Mouse (Mus musculus) small intestine, adult 2 months (tissue): ENCODE data around the gene Meiob. TPM values are rescaled to one million over a fixed set of nuclear protein-coding genes. Genes with fewer than 3 reads are reported as not detected.

Experiments
- H3K27ac ChIP-seq: fragments of 200-500 bp; 2 replicates; pipeline ENCODE4 v1.5.1; 2012; ENCODE audit warnings: low read depth, low read length, control low read depth, inconsistent platforms; ENCODE audit not compliant: insufficient read depth
- H3K27me3 ChIP-seq: fragments of 200-500 bp; 2 replicates; pipeline ENCODE4 v1.6.1; 2012; ENCODE audit warnings: mild to moderate bottlenecking, moderate library complexity, low read length, inconsistent platforms; ENCODE audit not compliant: control insufficient read depth, insufficient read depth
- H3K36me3 ChIP-seq: fragments of 200-500 bp; 2 replicates; pipeline ENCODE4 v1.6.1; 2012; ENCODE audit warnings: mild to moderate bottlenecking, low read length, control low read depth, inconsistent platforms; ENCODE audit not compliant: control insufficient read depth, insufficient read depth
- H3K4me1 ChIP-seq: fragments of 200-500 bp; 2 replicates; pipeline ENCODE4 v1.6.1; 2012; ENCODE audit warnings: low read length, inconsistent platforms, mixed read lengths; ENCODE audit not compliant: control insufficient read depth, insufficient read depth, insufficient read length
- H3K4me3 ChIP-seq: fragments of 200-500 bp; 2 replicates; pipeline ENCODE4 v1.5.1; 2012; ENCODE audit warnings: low read depth, mild to moderate bottlenecking, control low read depth, inconsistent platforms, low read length, moderate library complexity
- CTCF ChIP-seq: fragments of 200-500 bp; IDR thresholded peaks from 2 replicates; pipeline ENCODE4 v1.5.1; 2012; ENCODE audit warnings: low read depth, mild to moderate bottlenecking, control low read depth, inconsistent platforms, low read length, moderate library complexity, mixed read lengths; ENCODE audit not compliant: insufficient replicate concordance, insufficient read length; ENCODE audit errors: extremely low read depth
- POLR2A ChIP-seq: fragments of 200-500 bp; IDR thresholded peaks from 2 replicates; pipeline ENCODE4 v1.6.1; 2012; ENCODE audit warnings: low read depth, mild to moderate bottlenecking, control low read depth, inconsistent platforms, low read length, moderate library complexity
- WGBS: fragments of 180-500 bp; shearing (Covaris S2); methylation state at CpG from one replicate; pipeline ENCODE4 v1.1.7; 2018; 5-methylcytosine and 5-hydroxymethylcytosine counted together
- polyA plus RNA-seq: library from polyadenylated mRNA; depleted of rRNA; stranded (reverse); fragments of >200 nt; gene quantifications from 2 replicates; pipeline ENCODE4 v1.2.3, GENCODE M21; 2012

Gene Meiob
- polyA plus RNA-seq, 1 experiment, result not detected

- Histone ChIP-seq H3K4me3 (no peak overlapping the region), H3K27ac (no peak overlapping the region), H3K36me3 (no peaks in the 10 kb centered on the region), H3K4me1 (peaks cover 2% of the 10 kb centered on the region; the same call in 1 of the 2 replicates), H3K27me3 (no peaks in the 10 kb centered on the region)
- TF ChIP-seq CTCF (no peak), POLR2A (no peak)
- 45% methylated on average over 3 of the region's 3 CpGs for WGBS
These were observed 17.5 kb downstream of the Meiob start for GRCm38 (mm10) chr17:24821351-24822280.

DNA sequence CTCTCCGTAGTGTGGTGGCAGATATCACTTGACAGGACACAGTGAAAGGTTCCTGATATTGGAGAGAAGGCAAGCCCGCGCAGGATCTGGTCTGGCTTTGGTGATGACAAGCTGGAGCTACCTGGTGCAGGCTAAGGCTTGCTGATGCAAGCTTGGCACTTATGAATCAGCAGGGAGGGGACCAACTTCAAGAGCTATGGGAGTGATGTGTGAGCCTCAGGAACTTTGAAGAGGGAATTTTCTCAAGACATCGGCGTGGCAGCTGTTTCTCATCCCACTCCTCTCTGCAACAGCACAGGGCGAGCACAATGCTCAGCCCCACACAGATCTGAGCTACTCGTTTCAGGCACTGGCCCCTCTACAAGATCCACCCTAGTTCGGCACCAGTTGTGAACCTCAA is 35.8 kb downstream of the Meiob start, which contains the start of gene Hagh:
TSS of gene Hagh (plus strand) at position 302 of the 400 bp plus-strand sequence.
- no peaks in the 10 kb centered on the region for H3K27me3 ChIP-seq
- H3K4me1 ChIP-seq, result peaks cover 4% of the 10 kb centered on the region; the same call in 1 of the 2 replicates
- H3K36me3 ChIP-seq, result no peaks in the 10 kb centered on the region
- no peak within 1 kb of the TSS for H3K4me3 ChIP-seq
- TF ChIP-seq POLR2A (no peak), CTCF (no peak)
- 75% methylated on average over 8 of the region's 8 CpGs for WGBS
- no peak within 1 kb of the TSS for H3K27ac ChIP-seq

DNA sequence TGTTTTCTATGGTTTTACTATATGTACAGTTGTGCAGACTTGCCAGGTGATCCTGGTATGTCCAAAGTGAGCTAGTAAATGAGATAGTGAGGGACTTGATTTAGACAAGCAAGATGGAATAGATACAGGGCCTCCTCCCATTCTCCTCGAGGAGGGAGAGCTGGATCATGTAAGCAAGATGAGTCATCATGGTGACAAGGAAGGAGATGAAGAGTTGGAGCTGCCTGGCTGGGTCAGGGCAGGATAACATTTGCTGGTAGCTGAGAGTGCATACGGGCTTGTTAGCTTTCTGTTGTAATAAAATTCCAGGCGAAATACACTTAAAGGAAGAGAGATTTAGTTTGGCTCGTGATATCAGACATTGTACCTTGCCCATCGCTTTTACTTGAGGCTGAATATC is 36.3 kb downstream of the Meiob start:
- no peak for TF ChIP-seq POLR2A
- TF ChIP-seq CTCF, result no peak
- peaks cover 6% of the 10 kb centered on the region; the same call in 1 of the 2 replicates for H3K4me1 ChIP-seq
- H3K27me3 ChIP-seq, result no peaks in the 10 kb centered on the region
- no peaks in the 10 kb centered on the region for H3K36me3 ChIP-seq
- 36% methylated on average over 5 of the region's 5 CpGs for WGBS
- no peak overlapping the region for H3K27ac ChIP-seq
- H3K4me3 ChIP-seq, result no peak overlapping the region

GRCm38 (mm10) chr17:24841133-24841532 is 37.0 kb downstream of the Meiob start:
- Histone ChIP-seq H3K4me1 (peaks cover 8% of the 10 kb centered on the region; the same call in 1 of the 2 replicates), H3K36me3 (no peaks in the 10 kb centered on the region), H3K27me3 (no peaks in the 10 kb centered on the region), H3K27ac (no peak overlapping the region), H3K4me3 (no peak overlapping the region)
- 45% methylated on average over 4 of the region's 4 CpGs for WGBS
- peak; percentile 87; the same call in 1 of the 2 replicates for TF ChIP-seq CTCF
- TF ChIP-seq POLR2A, result no peak

- 71% methylated on average over 2 of the region's 2 CpGs for WGBS
- Histone ChIP-seq H3K4me1 (peaks cover 12% of the 10 kb centered on the region; the same call in 1 of the 2 replicates), H3K27me3 (no peaks in the 10 kb centered on the region), H3K36me3 (0 out of 2 replicates have a peak, but pooled peaks cover 1% of the 10 kb centered on the region), H3K27ac (no peak overlapping the region), H3K4me3 (no peak overlapping the region)
- peak; percentile 46; the same call in 1 of the 2 replicates for TF ChIP-seq CTCF
- no peak for TF ChIP-seq POLR2A
These were observed 38.5 kb downstream of the Meiob start for GRCm38 (mm10) chr17:24842631-24843030.

DNA sequence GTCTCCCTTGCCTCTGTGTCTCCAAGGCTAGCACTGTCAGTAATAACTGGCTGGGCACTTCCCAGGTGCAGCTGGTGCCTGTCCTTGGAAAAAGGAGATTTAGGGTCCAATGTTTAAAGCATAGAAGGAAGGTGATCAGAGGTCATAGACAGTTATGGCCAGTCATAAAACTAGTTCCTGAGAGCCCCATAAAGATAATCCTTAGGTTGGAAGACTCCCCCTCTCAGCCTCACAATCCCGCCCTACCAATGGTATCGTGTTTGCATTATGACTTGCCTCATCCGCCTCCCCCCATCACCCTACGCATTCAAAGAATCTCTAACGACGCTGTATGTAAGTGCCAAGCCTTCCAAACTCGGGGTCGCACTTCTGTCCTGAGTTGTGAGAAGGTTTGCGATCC is 40.4 kb downstream of the Meiob start:
- peak overlapping the region; percentile 82 for H3K27ac ChIP-seq

GRCm38 (mm10) chr17:24847386-24847785 is 43.3 kb downstream of the Meiob start:
- WGBS, result 29% methylated on average over 1 of the region's 1 CpGs
- 0 out of 2 replicates have a peak, but pooled peaks cover 1% of the 10 kb centered on the region for H3K36me3 ChIP-seq

More for the DNA sequence above, 40.4 kb downstream of the Meiob start:
- 28% methylated on average over 9 of the region's 9 CpGs for WGBS
- Histone ChIP-seq H3K4me1 (peaks cover 12% of the 10 kb centered on the region; the same call in 1 of the 2 replicates), H3K27me3 (no peaks in the 10 kb centered on the region), H3K4me3 (peak overlapping the region; percentile 29), H3K36me3 (0 out of 2 replicates have a peak, but pooled peaks cover 1% of the 10 kb centered on the region)
- peak; percentile 18; the same call in 1 of the 2 replicates for TF ChIP-seq POLR2A
- TF ChIP-seq CTCF, result no peak

More at GRCm38 (mm10) chr17:24847386-24847785, 43.3 kb downstream of the Meiob start:
- no peaks in the 10 kb centered on the region for H3K27me3 ChIP-seq
- H3K4me1 ChIP-seq, result peaks cover 14% of the 10 kb centered on the region; the same call in 1 of the 2 replicates
- H3K4me3 ChIP-seq, result no peak overlapping the region
- TF ChIP-seq POLR2A, result no peak
- no peak for TF ChIP-seq CTCF
- peak overlapping the region; percentile 59; the same call in 1 of the 2 replicates for H3K27ac ChIP-seq
